ENCODE assay signal across 9 mouse cellular contexts in the genomic region with DNA sequence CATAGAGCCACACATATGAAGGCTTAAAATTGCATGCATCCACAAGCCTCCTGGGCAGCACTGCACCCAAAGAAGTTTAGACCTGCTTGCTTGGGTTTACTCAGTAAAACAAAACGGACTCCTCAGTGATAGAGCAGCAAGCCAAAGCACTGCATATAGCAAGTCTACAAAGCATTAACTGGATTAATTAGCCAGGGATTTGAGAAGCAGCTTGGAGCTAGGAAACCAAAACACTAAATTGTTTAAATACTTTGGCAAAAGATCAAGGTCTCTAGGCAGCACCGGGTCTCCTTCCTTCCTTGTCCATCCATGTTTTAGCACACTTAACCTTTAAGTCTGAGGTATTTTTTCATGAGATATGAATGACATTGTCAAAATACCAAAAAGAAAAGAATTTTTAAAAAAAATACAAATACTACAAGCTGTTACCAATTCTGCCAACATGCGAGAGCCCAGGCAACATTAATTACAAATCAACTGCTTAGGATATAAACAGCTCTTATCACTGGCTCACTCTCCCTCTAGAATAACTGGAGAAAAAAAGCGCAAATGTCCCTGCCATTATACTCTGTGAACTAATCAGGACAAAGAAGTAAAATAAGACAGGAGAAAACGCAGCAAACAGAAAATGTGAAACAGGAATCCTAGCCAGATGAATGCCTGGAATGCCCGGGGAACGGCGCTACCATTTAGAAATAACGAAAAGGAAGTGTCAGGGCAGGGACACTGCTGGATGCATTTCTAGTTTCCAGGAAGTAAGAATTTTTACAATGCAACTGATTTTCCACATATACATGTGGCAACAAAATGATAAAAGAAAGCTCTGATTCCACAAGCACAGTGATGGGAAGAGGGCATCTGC.
DNase-seq lines count a peak whose midpoint lies in the region; ATAC-seq and TF ChIP-seq lines count a peak whose summit lies in the region.
"Had no signal": no experiment of that assay in that cellular context is flagged by ENCODE, and none has a peak within 500 bp of the region (broad histone marks: within the 10 kb centered on the region; RNA-seq: fewer than 3 reads in every experiment).

No protein-coding gene starts in this region.

- H3K4me3 ChIP-seq in kidney, adult 2 months (ENCODE audit: insufficient read depth, low read depth, low read length): no peak overlapping the region
- no peak overlapping the region for H3K4me3 ChIP-seq in limb, embryonic 14.5 days (replicated peaks; ENCODE audit: low read length)

- no peak overlapping the region for H3K9ac ChIP-seq in limb, embryonic 14.5 days (ENCODE audit: low read depth, low read length, severe bottlenecking)

- H3K36me3 ChIP-seq in kidney, adult 2 months (ENCODE audit: control insufficient read depth, insufficient read depth, low read length): no peaks in the 10 kb centered on the region
- H3K36me3 ChIP-seq in limb, embryonic 14.5 days (ENCODE audit: control insufficient read depth, insufficient read depth, low read length): no peaks in the 10 kb centered on the region

- peak overlapping the region; percentile 38; the same call in 1 of the 2 replicates for H3K27ac ChIP-seq in kidney, adult 2 months (ENCODE audit: insufficient read depth, low read depth, low read length)
- no peak overlapping the region for H3K27ac ChIP-seq in limb, embryonic 14.5 days (replicated peaks; ENCODE audit: low read depth, low read length)

- no peaks in the 10 kb centered on the region for H3K27me3 ChIP-seq in kidney, adult 2 months (replicated peaks; ENCODE audit: control insufficient read depth, insufficient read depth, low read length)
- H3K27me3 ChIP-seq in limb, embryonic 14.5 days (ENCODE audit: control insufficient read depth, insufficient read depth, low read length): no peaks in the 10 kb centered on the region

- TF ChIP-seq CTCF in kidney, adult 2 months (conservative IDR thresholded peaks at IDR 0.05; ENCODE audit: insufficient read depth, insufficient read length, low read depth, low read length): no peak
- no peak for TF ChIP-seq CTCF in brain, embryonic 14.5 days (IDR thresholded peaks at IDR 0.05; ENCODE audit: borderline replicate concordance, extremely low read depth, insufficient read depth, insufficient read length)

- WGBS in kidney, adult 2 months: 28% methylated on average over 9 of the region's 9 CpGs
- 33% methylated on average over 9 of the region's 9 CpGs for WGBS in limb, embryonic 14.5 days

- peaks cover 2% of the 10 kb centered on the region; the same call in 1 of the 2 replicates for H3K4me1 ChIP-seq in kidney, adult 2 months (ENCODE audit: control insufficient read depth, insufficient read depth, low read length)
- peaks cover 5% of the 10 kb centered on the region for H3K4me1 ChIP-seq in limb, embryonic 14.5 days (ENCODE audit: control insufficient read depth, insufficient read depth, low read length)

- no peaks in the 10 kb centered on the region for H3K9me3 ChIP-seq in limb, embryonic 14.5 days (ENCODE audit: control insufficient read depth, low read length)

- TF ChIP-seq POLR2A in kidney, adult 2 months (IDR thresholded peaks at IDR 0.05; ENCODE audit: low read depth, low read length): no peak
- no peak for TF ChIP-seq POLR2A in brain, embryonic 14.5 days (IDR thresholded peaks at IDR 0.05; ENCODE audit: borderline replicate concordance, extremely low read depth, insufficient read depth, insufficient read length, poor library complexity, severe bottlenecking)
- no peak for TF ChIP-seq POLR2A in limb, embryonic 14.5 days (IDR thresholded peaks at IDR 0.05; ENCODE audit: borderline replicate concordance, extremely low read depth, insufficient read depth, insufficient read length)

- no peak overlapping the region for H3K4me2 ChIP-seq in limb, embryonic 14.5 days (replicated peaks; ENCODE audit: low read depth, low read length, severe bottlenecking)

- ATAC-seq in limb, embryonic 14.5 days (ENCODE audit: low FRiP score, low read depth): no peak
- ATAC-seq in monocyte, adult 5-6 weeks (replicated peaks; ENCODE audit: insufficient number of reproducible peaks, low FRiP score, low TSS enrichment, poor library complexity, severe bottlenecking): no peak

- peak; percentile 29 for DNase-seq in cerebellum, adult 9-10 months
- no peak for DNase-seq in cerebellum, adult 18-20 months
- peak; percentile 28 for DNase-seq in kidney, adult 2 months
- DNase-seq in kidney, adult 11 months: no peak
- peak; percentile 93 for DNase-seq in brain, embryonic 14.5 days (ENCODE audit: low read depth)
- DNase-seq in limb, embryonic 14.5 days (ENCODE audit: low spot score): peak; percentile 11
- DNase-seq in adrenal gland, adult 18-20 months (ENCODE audit: low spot score in 2 of 2): no peak
- DNase-seq: liver had no signal

Comparison
In these comparisons a context has a peak if more than half of its experiments do, and no peak if none do; other contexts are left out.
1. DNase-seq: peak in cerebellum, adult 9-10 months (single experiment), kidney, adult 2 months (single experiment), brain, embryonic 14.5 days (single experiment) and limb, embryonic 14.5 days (single experiment); none in cerebellum, adult 18-20 months (0 of 2), kidney, adult 11 months (single experiment) and adrenal gland, adult 18-20 months (0 of 2).